Mouse (Mus musculus): Measurements from ENCODE around the gene Arhgap8. TPM values are rescaled to one million over a fixed set of nuclear protein-coding genes. Genes with fewer than 3 reads are reported as not detected.
"Not testable (repeated sequence)": the region's sequence is repeated elsewhere in the genome, so short reads cannot be mapped to it uniquely, and the experiment has no call there.

Arhgap8 gene
- total RNA-seq, 2 experiments from 2014 or later, result 0.64 TPM; not detected in 1

DNA sequence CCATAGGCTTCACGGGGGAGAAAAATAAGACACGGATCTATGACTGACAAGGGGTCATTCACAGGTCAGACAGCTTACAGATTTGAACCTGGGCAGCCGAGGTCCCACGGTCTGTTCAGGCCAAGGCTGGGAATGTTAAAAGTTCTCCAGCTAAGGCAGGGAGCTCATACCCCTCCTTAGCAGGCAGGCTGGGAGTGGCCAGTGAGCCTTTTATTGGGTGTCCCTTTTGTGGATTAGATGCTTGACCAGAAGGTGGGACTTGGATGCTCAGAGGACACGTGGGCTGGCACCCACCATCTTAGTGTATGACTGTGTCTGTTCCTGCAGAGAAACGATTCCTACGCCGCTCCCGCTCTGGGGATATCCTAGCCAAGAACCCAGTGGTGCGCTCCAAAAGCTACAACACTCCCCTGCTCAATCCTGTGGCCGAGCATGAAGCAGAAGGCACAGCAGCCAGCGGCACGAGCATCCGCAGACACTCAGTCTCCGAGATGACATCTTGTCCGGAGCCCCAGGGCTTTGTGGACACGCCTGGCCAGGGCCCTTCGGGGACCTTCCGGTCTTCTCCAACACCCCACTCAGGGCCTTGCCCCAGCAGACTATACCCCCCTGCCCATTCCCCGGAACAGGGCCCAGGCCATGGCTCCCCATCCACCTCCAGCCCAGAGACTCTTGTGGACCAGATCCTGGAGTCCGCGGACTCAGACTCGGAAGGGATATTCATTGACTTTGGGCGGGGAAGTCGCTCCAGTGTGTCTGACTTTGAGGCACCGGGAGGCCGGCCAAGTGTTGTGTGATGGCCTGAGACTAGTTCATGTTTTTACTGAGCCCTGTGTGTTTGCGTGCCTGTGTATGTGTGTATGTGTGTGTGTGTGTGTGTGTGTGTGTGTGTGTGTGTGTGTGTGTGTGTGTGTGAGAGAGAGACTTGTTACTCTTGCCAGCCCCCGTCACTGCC, 17.2 kb upstream of the Arhgap8 start:
- 0 out of 2 replicates have a peak overlapping the region, but pooled peaks have one; percentile 20 for H3K27ac ChIP-seq
- no peak for TF ChIP-seq CTCF (conservative IDR thresholded peaks at IDR 0.05)
- no peak overlapping the region for H3K4me3 ChIP-seq
- DNase-seq (ENCODE audit: low spot score in 2 of 2), result no peak

DNA sequence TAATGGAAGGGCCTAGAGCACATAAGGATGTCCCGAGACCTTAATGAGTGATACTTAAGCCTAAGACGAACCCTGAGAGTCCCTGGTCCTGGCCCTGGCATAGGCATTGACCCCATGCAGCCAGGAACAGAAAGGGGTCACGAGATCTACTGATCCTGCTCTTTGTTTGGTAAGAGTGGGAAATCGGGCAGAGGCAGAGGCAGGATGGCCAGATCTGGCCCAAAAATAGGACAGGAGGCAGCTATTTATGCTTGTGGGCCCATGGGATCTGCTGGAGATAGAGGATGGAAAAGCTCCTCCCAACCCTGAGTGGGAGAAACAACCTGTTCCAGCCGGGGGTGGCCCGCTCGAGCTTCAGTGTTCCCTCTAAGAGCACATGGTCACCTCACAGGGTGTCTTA, 15.9 kb upstream of the Arhgap8 start:
- Histone ChIP-seq H3K4me3 (no peak overlapping the region), H3K27ac (no peak overlapping the region)
- DNase-seq (ENCODE audit: low spot score in 2 of 2), result no peak
- no peak for TF ChIP-seq CTCF (conservative IDR thresholded peaks at IDR 0.05)

DNA sequence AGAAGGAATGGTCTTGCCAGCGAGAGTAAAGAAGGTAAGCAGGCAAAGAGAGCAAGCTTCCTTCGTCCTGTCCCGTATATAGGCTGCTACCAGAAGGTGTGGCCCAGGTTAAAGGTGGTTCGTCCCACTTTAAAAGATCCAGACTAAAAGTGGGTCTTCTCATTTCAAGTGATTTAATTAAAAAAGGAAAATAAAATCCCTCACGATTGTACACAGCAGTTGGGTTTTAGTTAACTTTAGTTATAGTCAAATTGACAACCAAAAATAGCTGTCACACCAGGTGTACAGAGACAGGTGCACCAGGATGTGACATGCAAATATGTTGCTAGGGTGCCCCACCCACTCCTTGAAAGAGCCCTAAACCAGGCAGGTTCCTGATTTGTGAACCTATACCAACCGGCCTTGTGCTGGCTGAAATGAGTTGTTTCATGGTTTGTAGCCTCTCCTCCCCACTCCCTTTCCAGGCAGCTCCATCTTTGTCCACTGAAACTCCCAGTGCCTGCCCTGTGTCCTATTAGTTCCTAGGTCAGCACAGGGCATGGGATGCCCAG, 14.4 kb upstream of the Arhgap8 start:
- Histone ChIP-seq H3K27ac (no peak overlapping the region), H3K4me3 (no peak overlapping the region)
- no peak for DNase-seq (ENCODE audit: low spot score in 2 of 2)
- no peak for TF ChIP-seq CTCF (conservative IDR thresholded peaks at IDR 0.05)

DNA sequence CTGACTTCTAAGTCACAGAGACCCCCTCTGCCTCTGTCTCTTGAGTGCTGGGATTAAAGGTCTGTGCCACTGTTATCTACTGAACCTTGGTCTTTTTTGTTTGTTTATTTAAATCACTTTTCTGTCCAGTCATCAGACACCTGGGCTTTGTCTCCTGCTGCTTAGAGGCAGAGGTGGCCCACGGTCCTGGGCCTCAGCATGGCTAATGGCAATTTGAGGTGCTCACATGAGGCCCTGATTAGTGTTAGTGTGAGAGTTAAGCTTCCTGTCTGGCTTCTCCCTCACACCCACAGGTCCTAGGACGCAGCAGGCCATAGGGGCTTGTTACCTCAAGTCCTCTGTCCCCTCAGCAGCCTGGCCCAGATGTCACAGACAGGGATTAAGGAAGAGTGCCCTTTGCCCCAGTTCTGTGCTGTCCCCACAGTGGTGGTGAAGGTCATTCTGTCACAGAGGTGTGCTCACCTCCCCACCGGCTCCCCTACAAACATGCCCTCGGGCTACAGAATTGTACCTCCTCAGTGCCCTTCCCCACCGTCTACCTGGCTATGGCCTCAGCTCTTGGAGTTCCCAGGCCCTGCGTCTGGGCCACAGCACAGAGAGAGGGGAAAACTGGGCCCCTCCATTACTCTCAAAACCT, 12.8 kb upstream of the Arhgap8 start:
- no peak for TF ChIP-seq CTCF (conservative IDR thresholded peaks at IDR 0.05)
- no peak for DNase-seq (ENCODE audit: low spot score in 2 of 2)
- no peak overlapping the region for H3K27ac ChIP-seq
- H3K4me3 ChIP-seq, result no peak overlapping the region

DNA sequence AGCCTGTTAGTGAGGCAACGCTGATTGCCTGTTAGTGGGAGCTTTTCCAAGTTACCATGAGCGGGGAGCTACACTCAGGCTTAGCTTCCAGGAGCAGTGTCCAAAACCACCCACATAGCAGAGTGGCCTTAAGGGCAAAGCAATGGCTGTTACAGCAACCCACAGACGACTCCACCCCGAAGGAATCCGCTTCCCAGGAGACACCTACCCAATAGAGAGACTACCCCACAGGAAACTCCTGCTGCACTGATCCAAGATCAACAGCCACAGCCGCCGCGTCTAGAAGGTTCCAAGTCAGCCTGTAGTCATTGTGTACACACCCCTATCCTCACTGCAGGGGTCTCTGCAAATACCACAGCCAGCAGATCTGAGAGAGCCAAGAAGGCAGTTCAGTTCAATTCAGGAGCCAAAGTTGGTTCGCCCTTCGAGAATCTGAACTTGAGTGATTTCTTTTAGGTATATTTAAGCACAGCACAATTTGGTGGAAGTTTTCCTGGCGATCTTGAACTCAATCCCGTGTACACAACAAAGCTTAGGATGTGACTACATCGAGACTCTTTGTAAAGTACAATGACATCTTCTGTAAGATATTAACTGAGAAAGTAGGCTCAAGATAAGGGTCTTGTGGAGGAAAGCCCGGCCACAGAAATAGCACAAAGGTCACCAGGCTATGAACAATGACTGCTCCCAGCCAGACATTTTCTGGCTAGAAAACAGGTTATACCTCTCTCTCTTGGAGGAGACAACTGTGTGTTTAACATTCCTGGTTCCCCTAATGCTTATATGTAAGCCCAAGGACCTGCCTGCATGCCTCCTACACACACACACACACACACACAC, 7.1 kb upstream of the Arhgap8 start:
- Histone ChIP-seq H3K27ac (no peak overlapping the region), H3K4me3 (no peak overlapping the region)
- no peak for DNase-seq (ENCODE audit: low spot score in 2 of 2)
- TF ChIP-seq CTCF (conservative IDR thresholded peaks at IDR 0.05), result no peak

DNA sequence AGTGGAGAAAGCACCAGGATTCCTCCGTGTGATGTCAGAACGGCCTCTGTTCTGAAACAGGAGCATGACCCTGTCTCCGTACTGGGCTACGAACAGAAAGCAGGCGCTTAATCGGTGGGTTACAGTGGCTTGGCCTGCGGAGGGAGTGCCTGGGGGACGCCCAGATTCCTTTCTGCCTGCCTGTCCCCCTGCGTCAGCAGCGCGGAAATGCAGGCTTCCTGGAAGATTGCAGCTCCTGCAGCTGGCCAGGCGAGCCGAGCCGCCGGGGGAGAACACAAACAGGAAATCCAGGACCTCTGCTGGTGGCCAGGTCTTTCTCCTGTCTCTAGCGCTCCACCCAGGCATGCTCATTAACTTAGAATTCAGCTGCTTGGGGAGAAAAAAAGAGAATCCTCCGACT, 5.1 kb upstream of the Arhgap8 start:
- Histone ChIP-seq H3K27ac (peak overlapping the region; percentile 53; the same call in 1 of the 2 replicates), H3K4me3 (peak overlapping the region; percentile 19; the same call in 1 of the 2 replicates)
- DNase-seq (ENCODE audit: low spot score in 2 of 2), result peak in 1 of 2 experiments; percentile 22
- peak; percentile 62 for TF ChIP-seq CTCF (conservative IDR thresholded peaks at IDR 0.05)

DNA sequence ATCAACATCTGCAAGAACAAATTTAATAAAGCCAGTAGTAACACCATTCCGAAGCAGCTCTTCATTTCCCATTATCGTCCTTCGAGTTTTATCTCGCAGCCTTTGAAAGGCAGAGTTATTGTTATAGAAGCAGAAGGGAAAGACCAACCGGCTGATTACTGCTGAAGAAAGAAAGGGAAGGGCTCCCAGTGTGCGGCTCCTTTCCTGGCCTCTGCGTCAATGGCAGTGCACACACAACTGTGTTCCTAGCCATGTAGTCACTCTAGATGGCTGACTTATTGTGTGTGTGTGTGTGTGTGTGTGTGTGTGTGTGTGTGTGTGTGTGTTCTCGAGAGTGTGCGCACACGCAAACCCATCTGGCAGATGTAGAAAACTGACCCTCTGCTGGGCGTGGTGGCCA, 4.7 kb upstream of the Arhgap8 start:
- Histone ChIP-seq H3K4me3 (peak overlapping the region; percentile 19; the same call in 1 of the 2 replicates), H3K27ac (peak overlapping the region; percentile 53; the same call in 1 of the 2 replicates)
- DNase-seq (ENCODE audit: low spot score in 2 of 2), result no peak
- TF ChIP-seq CTCF (conservative IDR thresholded peaks at IDR 0.05), result no peak

DNA sequence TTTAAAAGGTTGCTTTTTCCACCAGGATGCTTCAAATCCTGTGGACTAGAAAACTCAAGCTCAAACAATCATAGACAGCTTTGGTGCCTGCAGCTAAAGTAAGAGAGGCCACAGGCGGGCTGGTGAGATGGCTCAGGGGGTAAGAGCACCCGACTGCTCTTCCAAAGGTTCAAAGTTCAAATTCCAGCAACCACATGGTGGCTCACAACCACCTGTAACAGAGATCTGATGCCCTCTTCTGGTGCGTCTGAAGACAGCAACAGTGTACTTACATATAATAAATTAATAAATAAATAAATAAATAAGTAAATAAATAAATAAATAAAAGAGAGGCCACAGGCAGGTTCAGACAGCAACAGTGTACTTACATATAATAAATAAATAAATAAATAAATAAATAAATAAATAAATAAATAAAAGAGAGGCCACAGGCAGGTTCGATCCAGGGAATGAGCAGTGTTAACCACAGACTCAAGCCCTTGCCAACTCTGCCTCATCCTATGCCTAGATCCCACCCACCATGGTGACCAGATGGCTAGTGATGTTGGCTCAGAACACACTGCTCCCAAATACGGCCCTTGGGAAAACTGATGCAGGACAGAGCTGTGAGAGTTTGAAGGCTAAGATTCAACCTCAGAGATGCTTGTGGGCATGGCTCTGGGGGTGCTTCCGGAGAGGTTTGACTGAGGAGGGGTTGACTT, 2.1 kb upstream of the Arhgap8 start:
- H3K27ac ChIP-seq; DNase-seq (ENCODE audit: low spot score in 2 of 2); H3K4me3 ChIP-seq: not testable (repeated sequence)
- TF ChIP-seq CTCF (conservative IDR thresholded peaks at IDR 0.05), result peak; percentile 38

DNA sequence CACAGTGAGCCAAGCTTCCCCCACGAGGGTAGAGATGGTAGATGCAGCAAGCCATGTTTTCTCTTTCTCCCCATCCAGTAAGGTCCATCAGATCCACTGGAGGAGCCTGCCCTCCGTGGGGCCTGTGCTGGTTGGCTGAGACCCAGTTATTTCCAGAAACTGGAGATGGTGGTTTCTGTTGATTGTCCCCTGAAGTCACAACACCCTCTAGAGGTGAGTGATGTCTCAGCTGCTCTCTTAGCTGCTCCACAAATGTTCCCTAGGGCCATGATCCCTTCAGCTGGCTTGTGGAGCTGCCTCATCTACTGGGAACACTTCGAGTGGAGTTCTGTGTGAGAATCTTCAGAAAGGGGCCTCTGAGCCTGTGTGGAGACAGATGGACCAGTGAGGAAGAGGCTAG, 1.1 kb upstream of the Arhgap8 start:
- peak; percentile 36 for TF ChIP-seq CTCF (conservative IDR thresholded peaks at IDR 0.05)
- Histone ChIP-seq H3K27ac (no peak overlapping the region), H3K4me3 (no peak overlapping the region)
- no peak for DNase-seq (ENCODE audit: low spot score in 2 of 2)

DNA sequence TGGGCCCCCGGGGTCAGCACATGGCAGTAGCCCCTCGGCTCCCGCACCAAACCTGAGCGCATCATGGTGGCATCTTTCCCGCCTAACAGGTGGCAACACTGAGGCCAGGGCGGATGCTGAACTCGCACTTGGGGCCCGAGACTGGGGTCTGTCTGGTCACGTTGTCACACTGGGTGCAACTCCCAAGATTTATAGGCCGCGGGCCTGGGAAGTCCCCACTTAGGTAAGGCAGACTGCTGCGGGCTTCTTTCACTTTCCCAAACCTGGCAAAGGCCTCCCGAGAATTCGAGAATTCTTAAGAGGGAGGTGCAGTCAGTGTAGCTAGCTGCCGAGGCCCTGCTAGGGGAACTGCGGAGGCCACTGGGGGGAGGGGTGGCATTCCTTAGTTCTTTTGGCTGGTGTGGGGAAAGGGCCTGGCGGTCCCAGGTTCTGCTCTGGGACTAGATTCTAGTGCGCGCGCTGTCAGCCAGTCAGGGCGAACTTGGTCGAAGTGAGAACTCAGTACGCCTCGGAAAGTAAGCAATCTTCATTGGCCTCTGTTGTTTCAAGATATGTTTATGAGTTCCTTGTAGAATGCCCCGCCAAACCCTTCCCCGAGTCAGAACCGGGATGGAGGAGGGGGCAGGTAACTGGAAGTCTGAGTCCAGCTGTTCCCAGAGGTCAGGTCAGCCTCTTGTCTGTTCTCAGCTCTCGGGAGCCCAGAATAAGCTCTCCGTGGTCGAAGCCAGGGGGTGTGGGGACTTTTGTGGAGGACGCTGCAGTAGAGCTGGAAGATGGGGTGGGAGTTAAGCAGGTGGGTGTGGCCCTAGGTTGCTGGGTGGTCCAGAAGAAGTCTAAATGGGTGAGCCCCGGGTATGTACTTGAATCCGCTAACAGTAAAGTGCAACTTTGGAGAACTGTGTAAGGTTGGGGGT, 696 bp downstream of the Arhgap8 start:
- no peak for DNase-seq (ENCODE audit: low spot score in 2 of 2)
- Histone ChIP-seq H3K27ac (no peak overlapping the region), H3K4me3 (peak overlapping the region; percentile 32)
- no peak for TF ChIP-seq CTCF (conservative IDR thresholded peaks at IDR 0.05)

DNA sequence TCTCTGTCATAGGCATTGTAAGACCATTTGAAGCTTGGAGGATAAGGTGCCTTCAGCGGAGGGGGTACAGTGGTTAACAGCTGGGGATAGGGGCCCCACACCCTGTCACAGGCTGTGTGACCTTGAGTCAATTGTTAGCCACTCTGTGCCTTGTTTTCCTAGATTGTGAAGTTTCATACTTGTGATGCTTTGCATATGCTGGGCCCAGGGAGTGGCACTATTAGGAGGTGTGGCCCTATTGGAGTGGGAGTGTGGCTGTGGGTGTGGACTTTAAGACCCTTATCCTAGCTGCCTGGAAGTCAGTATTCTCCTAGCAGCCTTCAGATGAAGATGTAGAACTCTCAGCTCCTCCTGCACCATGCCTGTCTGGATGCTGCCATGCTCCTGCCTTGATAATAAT, 3.8 kb downstream of the Arhgap8 start:
- H3K4me3 ChIP-seq; H3K27ac ChIP-seq; DNase-seq (ENCODE audit: low spot score in 2 of 2): not testable (repeated sequence)
